Mouse (Mus musculus) megakaryocyte, embryonic 14.5 days (primary cell): Measurements from ENCODE around the gene Arid5b. TPM values are rescaled to one million over a fixed set of nuclear protein-coding genes. Genes with fewer than 3 reads are reported as not detected.

Experiments used
- H3K27me3 ChIP-seq: replicated peaks from 2 replicates; pipeline ENCODE3; 2012; ENCODE audit warnings: inconsistent platforms
- H3K36me3 ChIP-seq: replicated peaks from 2 replicates; pipeline ENCODE3; 2012; ENCODE audit warnings: low read length, inconsistent platforms, mixed read lengths
- H3K4me1 ChIP-seq: 2 replicates; pipeline ENCODE4 v1.6.1; 2012; ENCODE audit warnings: inconsistent platforms
- H3K4me3 ChIP-seq: replicated peaks from 2 replicates; pipeline ENCODE3; 2012; ENCODE audit warnings: moderate library complexity, mild to moderate bottlenecking, inconsistent platforms
- H3K9me3 ChIP-seq: 2 replicates; pipeline ENCODE4 v1.6.1; 2012; ENCODE audit warnings: inconsistent platforms
- FLI1 ChIP-seq: IDR thresholded peaks from 2 replicates; pipeline ENCODE4 v1.6.1; 2012; ENCODE audit warnings: low read length, inconsistent platforms, mixed read lengths
- GATA1 ChIP-seq: IDR thresholded peaks from 3 replicates; pipeline ENCODE4 v1.6.1; 2012; ENCODE audit warnings: mixed read lengths, low read length, inconsistent platforms, borderline replicate concordance
- polyA plus RNA-seq: library from polyadenylated mRNA; stranded (reverse); fragments of >175 nt; gene quantifications from 2 replicates; pipeline ENCODE4 v1.2.3, GENCODE M21; 2012; ENCODE audit warnings: low replicate concordance; ENCODE audit not compliant: insufficient read depth

The Arid5b gene
- polyA plus RNA-seq, 1 experiment: 0.63 TPM

- no peak for TF ChIP-seq GATA1
- no peak for TF ChIP-seq FLI1
- Histone ChIP-seq H3K36me3 (peaks cover 8% of the 10 kb centered on the region), H3K4me3 (no peak overlapping the region), H3K27me3 (no peaks in the 10 kb centered on the region), H3K9me3 (no peaks in the 10 kb centered on the region), H3K4me1 (peaks cover 10% of the 10 kb centered on the region; the same call in 1 of the 2 replicates)
Observed at GRCm38 (mm10) chr10:68181156-68181555, 97.4 kb downstream of the Arid5b start.

GRCm38 (mm10) chr10:68180721-68181120 lies 97.8 kb downstream of the Arid5b start:
- Histone ChIP-seq H3K4me3 (no peak overlapping the region), H3K36me3 (peaks cover 5% of the 10 kb centered on the region), H3K4me1 (peaks cover 10% of the 10 kb centered on the region; the same call in 1 of the 2 replicates), H3K9me3 (no peaks in the 10 kb centered on the region), H3K27me3 (no peaks in the 10 kb centered on the region)
- TF ChIP-seq GATA1: no peak
- TF ChIP-seq FLI1: no peak

GRCm38 (mm10) chr10:68180151-68180550 lies 98.4 kb downstream of the Arid5b start:
- H3K27me3 ChIP-seq: no peaks in the 10 kb centered on the region
- no peak overlapping the region for H3K4me3 ChIP-seq
- peaks cover 10% of the 10 kb centered on the region; the same call in 1 of the 2 replicates for H3K4me1 ChIP-seq
- TF ChIP-seq FLI1 (no peak), GATA1 (no peak)
- H3K9me3 ChIP-seq: no peaks in the 10 kb centered on the region
- H3K36me3 ChIP-seq: peaks cover 3% of the 10 kb centered on the region

- H3K4me3 ChIP-seq: no peak overlapping the region
- peaks cover 10% of the 10 kb centered on the region; the same call in 1 of the 2 replicates for H3K4me1 ChIP-seq
- H3K27me3 ChIP-seq: no peaks in the 10 kb centered on the region
- no peaks in the 10 kb centered on the region for H3K9me3 ChIP-seq
- TF ChIP-seq FLI1 (no peak), GATA1 (no peak)
- no peaks in the 10 kb centered on the region for H3K36me3 ChIP-seq
Observed at GRCm38 (mm10) chr10:68179741-68180140, 98.8 kb downstream of the Arid5b start.

GRCm38 (mm10) chr10:68179339-68179738 lies 99.2 kb downstream of the Arid5b start:
- no peaks in the 10 kb centered on the region for H3K27me3 ChIP-seq
- peaks cover 10% of the 10 kb centered on the region; the same call in 1 of the 2 replicates for H3K4me1 ChIP-seq
- H3K4me3 ChIP-seq: no peak overlapping the region
- TF ChIP-seq FLI1: no peak
- TF ChIP-seq GATA1: no peak
- no peaks in the 10 kb centered on the region for H3K36me3 ChIP-seq
- H3K9me3 ChIP-seq: no peaks in the 10 kb centered on the region

GRCm38 (mm10) chr10:68177697-68178485 lies 100.6 kb downstream of the Arid5b start:
- no peaks in the 10 kb centered on the region for H3K9me3 ChIP-seq
- no peak overlapping the region for H3K4me3 ChIP-seq
- H3K27me3 ChIP-seq: no peaks in the 10 kb centered on the region
- peaks cover 10% of the 10 kb centered on the region; the same call in 1 of the 2 replicates for H3K4me1 ChIP-seq
- TF ChIP-seq GATA1 (no peak), FLI1 (no peak)
- H3K36me3 ChIP-seq: no peaks in the 10 kb centered on the region

GRCm38 (mm10) chr10:68175811-68176210 lies 102.7 kb downstream of the Arid5b start:
- Histone ChIP-seq H3K9me3 (no peaks in the 10 kb centered on the region), H3K27me3 (no peaks in the 10 kb centered on the region), H3K4me1 (peaks cover 10% of the 10 kb centered on the region; the same call in 1 of the 2 replicates), H3K4me3 (no peak overlapping the region), H3K36me3 (no peaks in the 10 kb centered on the region)
- TF ChIP-seq GATA1 (no peak), FLI1 (no peak)

GRCm38 (mm10) chr10:68173634-68174033 lies 104.9 kb downstream of the Arid5b start:
- H3K27me3 ChIP-seq: no peaks in the 10 kb centered on the region
- no peaks in the 10 kb centered on the region for H3K36me3 ChIP-seq
- H3K9me3 ChIP-seq: no peaks in the 10 kb centered on the region
- TF ChIP-seq GATA1 (no peak), FLI1 (no peak)
- peaks cover 4% of the 10 kb centered on the region; the same call in 1 of the 2 replicates for H3K4me1 ChIP-seq
- no peak overlapping the region for H3K4me3 ChIP-seq

- no peaks in the 10 kb centered on the region for H3K36me3 ChIP-seq
- H3K4me1 ChIP-seq: peaks cover 8% of the 10 kb centered on the region
- no peaks in the 10 kb centered on the region for H3K9me3 ChIP-seq
- no peak overlapping the region for H3K4me3 ChIP-seq
- TF ChIP-seq GATA1 (no peak), FLI1 (no peak)
- no peaks in the 10 kb centered on the region for H3K27me3 ChIP-seq
Observed at GRCm38 (mm10) chr10:68172906-68173305, 105.6 kb downstream of the Arid5b start.

- no peaks in the 10 kb centered on the region for H3K27me3 ChIP-seq
- no peaks in the 10 kb centered on the region for H3K9me3 ChIP-seq
- no peak for TF ChIP-seq FLI1
- no peak for TF ChIP-seq GATA1
- peaks cover 16% of the 10 kb centered on the region for H3K4me1 ChIP-seq
- no peak overlapping the region for H3K4me3 ChIP-seq
- no peaks in the 10 kb centered on the region for H3K36me3 ChIP-seq
Observed at GRCm38 (mm10) chr10:68171974-68172373, 106.6 kb downstream of the Arid5b start.
